Mouse (Mus musculus): Measurements from ENCODE around the gene Mtap.

Mtap gene

GRCm38 (mm10) chr4:89209310-89209709 lies 72.4 kb downstream of the Mtap start:
- CTCF ChIA-PET, result interaction anchor here (0.5 kb wide), 1 partner anchor 533 kb away, joined by 11 read pairs; no protein-coding TSS in a partner anchor

- CTCF ChIA-PET, result no interaction called here
These were observed 73.4 kb downstream of the Mtap start for GRCm38 (mm10) chr4:89210314-89210713.

- CTCF ChIA-PET, result no interaction called here
These were observed 75.3 kb downstream of the Mtap start for GRCm38 (mm10) chr4:89212178-89212577.
